Mouse (Mus musculus): ENCODE results near the gene Ms4a10. TPM values are rescaled to one million over a fixed set of nuclear protein-coding genes. Genes with fewer than 3 reads are reported as not detected.

The Ms4a10 gene
- polyA plus RNA-seq (2015; fragmentation: Nextera tagmentation; extraction: Ambion mirVana): not detected in 2 replicates

- ATAC-seq: peak; percentile 76
- no peak within 1 kb of the TSS for H3K4me3 ChIP-seq (ENCODE audit: low read depth, low read length)
- DNase-seq (ENCODE audit: low spot score): peak; percentile 57
- H3K36me3 ChIP-seq (ENCODE audit: insufficient read depth, low read length): no peaks in the 10 kb centered on the region
- 6% methylated on average over 4 of the region's 4 CpGs for WGBS
- no peaks in the 10 kb centered on the region for H3K27me3 ChIP-seq (replicated peaks; ENCODE audit: insufficient read depth, low read length)
- no peak within 1 kb of the TSS for H3K9ac ChIP-seq (replicated peaks; ENCODE audit: low read depth)
- no peak for TF ChIP-seq EP300 (IDR thresholded peaks at IDR 0.05)
- no peak for TF ChIP-seq CTCF (IDR thresholded peaks at IDR 0.05)
- no peak within 1 kb of the TSS for H3K4me2 ChIP-seq (replicated peaks; ENCODE audit: low read depth, low read length)
- peak within 1 kb of the TSS; percentile 47; the same call in 1 of the 2 replicates for H3K27ac ChIP-seq (ENCODE audit: low read length)
- no peaks in the 10 kb centered on the region for H3K4me1 ChIP-seq (ENCODE audit: insufficient read depth, low read depth, low read length)
- no peaks in the 10 kb centered on the region for H3K9me3 ChIP-seq (ENCODE audit: low read length)
These were observed at the start of gene Ms4a10 for GRCm38 (mm10) chr19:10974238-10974865. Gene Ms4a10, minus strand, starts transcription at chr19:10974670.

- Histone ChIP-seq H3K9ac (replicated peaks; ENCODE audit: low read depth) (no peak overlapping the region), H3K4me1 (ENCODE audit: insufficient read depth, low read depth, low read length) (no peaks in the 10 kb centered on the region), H3K27ac (ENCODE audit: low read length) (no peak overlapping the region), H3K9me3 (ENCODE audit: low read length) (no peaks in the 10 kb centered on the region), H3K27me3 (replicated peaks; ENCODE audit: insufficient read depth, low read length) (no peaks in the 10 kb centered on the region), H3K36me3 (ENCODE audit: insufficient read depth, low read length) (no peaks in the 10 kb centered on the region), H3K4me3 (ENCODE audit: low read depth, low read length) (no peak overlapping the region), H3K4me2 (replicated peaks; ENCODE audit: low read depth, low read length) (no peak overlapping the region)
- TF ChIP-seq CTCF (IDR thresholded peaks at IDR 0.05): no peak
- TF ChIP-seq EP300 (IDR thresholded peaks at IDR 0.05): no peak
- ATAC-seq: no peak
- DNase-seq (ENCODE audit: low spot score): no peak
These were observed 47.9 kb upstream of the Ms4a10 start for GRCm38 (mm10) chr19:11022382-11022781.

GRCm38 (mm10) chr19:11017891-11018290, 43.4 kb upstream of the Ms4a10 start, which contains the start of gene Ms4a18:
Gene Ms4a18, minus strand, starts transcription at chr19:11018031.
- no peak within 1 kb of the TSS for H3K4me3 ChIP-seq (ENCODE audit: low read depth, low read length)
- ATAC-seq: no peak
- H3K4me2 ChIP-seq (replicated peaks; ENCODE audit: low read depth, low read length): no peak within 1 kb of the TSS
- no peak for DNase-seq (ENCODE audit: low spot score)
- no peaks in the 10 kb centered on the region for H3K4me1 ChIP-seq (ENCODE audit: insufficient read depth, low read depth, low read length)
- no peak within 1 kb of the TSS for H3K9ac ChIP-seq (replicated peaks; ENCODE audit: low read depth)
- 78% methylated on average over 3 of the region's 3 CpGs for WGBS
- no peaks in the 10 kb centered on the region for H3K36me3 ChIP-seq (ENCODE audit: insufficient read depth, low read length)
- H3K9me3 ChIP-seq (ENCODE audit: low read length): no peaks in the 10 kb centered on the region
- H3K27ac ChIP-seq (ENCODE audit: low read length): no peak within 1 kb of the TSS
- no peak for TF ChIP-seq CTCF (IDR thresholded peaks at IDR 0.05)
- TF ChIP-seq EP300 (IDR thresholded peaks at IDR 0.05): no peak
- no peaks in the 10 kb centered on the region for H3K27me3 ChIP-seq (replicated peaks; ENCODE audit: insufficient read depth, low read length)

GRCm38 (mm10) chr19:11017251-11017650, 42.8 kb upstream of the Ms4a10 start:
- H3K9ac ChIP-seq (replicated peaks; ENCODE audit: low read depth): no peak overlapping the region
- no peak overlapping the region for H3K4me2 ChIP-seq (replicated peaks; ENCODE audit: low read depth, low read length)
- DNase-seq (ENCODE audit: low spot score): no peak
- no peaks in the 10 kb centered on the region for H3K36me3 ChIP-seq (ENCODE audit: insufficient read depth, low read length)
- TF ChIP-seq CTCF (IDR thresholded peaks at IDR 0.05): no peak
- TF ChIP-seq EP300 (IDR thresholded peaks at IDR 0.05): no peak
- no peak for ATAC-seq
- WGBS: 52% methylated on average over 2 of the region's 2 CpGs
- H3K27ac ChIP-seq (ENCODE audit: low read length): no peak overlapping the region
- H3K4me1 ChIP-seq (ENCODE audit: insufficient read depth, low read depth, low read length): no peaks in the 10 kb centered on the region
- no peak overlapping the region for H3K4me3 ChIP-seq (ENCODE audit: low read depth, low read length)
- no peaks in the 10 kb centered on the region for H3K27me3 ChIP-seq (replicated peaks; ENCODE audit: insufficient read depth, low read length)
- no peaks in the 10 kb centered on the region for H3K9me3 ChIP-seq (ENCODE audit: low read length)

GRCm38 (mm10) chr19:11015998-11016397, 41.5 kb upstream of the Ms4a10 start:
- no peak for TF ChIP-seq CTCF (IDR thresholded peaks at IDR 0.05)
- TF ChIP-seq EP300 (IDR thresholded peaks at IDR 0.05): no peak
- DNase-seq (ENCODE audit: low spot score) (no peak), ATAC-seq (no peak)
- H3K9me3 ChIP-seq (ENCODE audit: low read length): no peaks in the 10 kb centered on the region
- no peak overlapping the region for H3K4me2 ChIP-seq (replicated peaks; ENCODE audit: low read depth, low read length)
- no peaks in the 10 kb centered on the region for H3K27me3 ChIP-seq (replicated peaks; ENCODE audit: insufficient read depth, low read length)
- no peaks in the 10 kb centered on the region for H3K4me1 ChIP-seq (ENCODE audit: insufficient read depth, low read depth, low read length)
- no peaks in the 10 kb centered on the region for H3K36me3 ChIP-seq (ENCODE audit: insufficient read depth, low read length)
- WGBS: 78% methylated on average over 1 of the region's 1 CpGs
- no peak overlapping the region for H3K27ac ChIP-seq (ENCODE audit: low read length)
- H3K4me3 ChIP-seq (ENCODE audit: low read depth, low read length): no peak overlapping the region
- no peak overlapping the region for H3K9ac ChIP-seq (replicated peaks; ENCODE audit: low read depth)

GRCm38 (mm10) chr19:11015468-11015867, 41.0 kb upstream of the Ms4a10 start:
- no peak for ATAC-seq
- Histone ChIP-seq H3K36me3 (ENCODE audit: insufficient read depth, low read length) (no peaks in the 10 kb centered on the region), H3K9ac (replicated peaks; ENCODE audit: low read depth) (no peak overlapping the region), H3K4me2 (replicated peaks; ENCODE audit: low read depth, low read length) (no peak overlapping the region), H3K9me3 (ENCODE audit: low read length) (no peaks in the 10 kb centered on the region), H3K4me3 (ENCODE audit: low read depth, low read length) (no peak overlapping the region), H3K27me3 (replicated peaks; ENCODE audit: insufficient read depth, low read length) (no peaks in the 10 kb centered on the region), H3K27ac (ENCODE audit: low read length) (no peak overlapping the region), H3K4me1 (ENCODE audit: insufficient read depth, low read depth, low read length) (no peaks in the 10 kb centered on the region)
- no peak for DNase-seq (ENCODE audit: low spot score)
- no peak for TF ChIP-seq EP300 (IDR thresholded peaks at IDR 0.05)
- no peak for TF ChIP-seq CTCF (IDR thresholded peaks at IDR 0.05)
